Mouse (Mus musculus): ENCODE results near the gene Snx27.

Snx27 gene

GRCm38 (mm10) chr3:94477981-94478422 lies 104.5 kb downstream of the Snx27 start, which contains the start of gene Celf3:
Gene Celf3 (plus strand): TSS chr3:94478295.
- in situ Hi-C loops (cut with MboI, MseI): no loop called here

GRCm38 (mm10) chr3:94477444-94477843 lies 105.1 kb downstream of the Snx27 start:
- in situ Hi-C loops (cut with MboI, MseI): no loop called here

GRCm38 (mm10) chr3:94476301-94477035 lies 106.0 kb downstream of the Snx27 start:
- in situ Hi-C loops (cut with MboI, MseI): no loop called here

GRCm38 (mm10) chr3:94473567-94474232 lies 108.8 kb downstream of the Snx27 start:
- in situ Hi-C loops (cut with MboI, MseI): loop anchor here (25.0 kb wide), 1 partner anchor 1986 kb away; the partner anchor contains the start of gene Sprr1a

- in situ Hi-C loops (cut with MboI, MseI): loop anchor here (25.0 kb wide), 1 partner anchor 1986 kb away; the partner anchor contains the start of gene Sprr1a
These were observed 109.4 kb downstream of the Snx27 start for GRCm38 (mm10) chr3:94473115-94473505.

GRCm38 (mm10) chr3:94472447-94473114 lies 109.9 kb downstream of the Snx27 start:
- in situ Hi-C loops (cut with MboI, MseI): loop anchor here (25.0 kb wide), 1 partner anchor 1985 kb away; the partner anchor contains the start of gene Sprr1a

- in situ Hi-C loops (cut with MboI, MseI): loop anchor here (25.0 kb wide), 1 partner anchor 1982 kb away; the partner anchor contains the start of gene Sprr1a
These were observed 113.6 kb downstream of the Snx27 start for GRCm38 (mm10) chr3:94468931-94469330.

- in situ Hi-C loops (cut with MboI, MseI): loop anchor here (25.0 kb wide), 1 partner anchor 1979 kb away; the partner anchor contains the start of gene Sprr1a
These were observed 116.7 kb downstream of the Snx27 start for GRCm38 (mm10) chr3:94465632-94466430.

GRCm38 (mm10) chr3:94463926-94464578 lies 118.5 kb downstream of the Snx27 start:
- in situ Hi-C loops (cut with MboI, MseI): loop anchor here (25.0 kb wide), 1 partner anchor 1977 kb away; the partner anchor contains the start of gene Sprr1a

- in situ Hi-C loops (cut with MboI, MseI): loop anchor here (5.0 to 25.0 kb wide), 2 partner anchors 137 to 1973 kb away; partner anchors contain the start of gene Sprr1a
These were observed 122.7 kb downstream of the Snx27 start for GRCm38 (mm10) chr3:94459834-94460233.

GRCm38 (mm10) chr3:94457055-94457454 lies 125.5 kb downstream of the Snx27 start:
- in situ Hi-C loops (cut with MboI, MseI): loop anchor here (5.0 to 25.0 kb wide), 2 partner anchors 140 to 1970 kb away; partner anchors contain the start of gene Sprr1a

- in situ Hi-C loops (cut with MboI, MseI): loop anchor here (5.0 to 25.0 kb wide), 2 partner anchors 141 to 1969 kb away; partner anchors contain the start of gene Sprr1a
These were observed 126.0 kb downstream of the Snx27 start for GRCm38 (mm10) chr3:94456529-94457000.

- in situ Hi-C loops (cut with MboI, MseI): no loop called here
These were observed 133.1 kb downstream of the Snx27 start for GRCm38 (mm10) chr3:94449377-94449776.

Measured in T-helper 1 cell (primary cell).